Mouse (Mus musculus) gastrocnemius, postnatal 4 days (tissue): ENCODE measurements around the gene Gtf2i. TPM values are rescaled to one million over a fixed set of nuclear protein-coding genes. Genes with fewer than 3 reads are reported as not detected.

Source experiments
- DNase-seq, 2 experiments: peaks; one replicate each; pipeline ENCODE4 v3.0.0; 2021 to 2022; ENCODE audit warnings: low spot score in 2 of 2, mixed read lengths in 2 of 2
- total RNA-seq, 2 experiments: library from RNA; stranded (reverse); gene quantifications; 2 replicates each; pipeline ENCODE4 v1.2.3; 2021

Gene Gtf2i
- total RNA-seq, 2 experiments from 2014 or later: 167 to 182 TPM

- DNase-seq: no peak
Measured at GRCm38 (mm10) chr5:134282603-134283002, 32.0 kb downstream of the Gtf2i start.

GRCm38 (mm10) chr5:134282076-134282475 is 32.5 kb downstream of the Gtf2i start:
- no peak for DNase-seq

- no peak for DNase-seq
Measured at GRCm38 (mm10) chr5:134279371-134279770, 35.2 kb downstream of the Gtf2i start.

GRCm38 (mm10) chr5:134277109-134277508 is 37.5 kb downstream of the Gtf2i start:
- DNase-seq: no peak

- no peak for DNase-seq
Measured at GRCm38 (mm10) chr5:134275556-134275955, 39.0 kb downstream of the Gtf2i start.

- DNase-seq: no peak
Measured at GRCm38 (mm10) chr5:134275021-134275420, 39.5 kb downstream of the Gtf2i start.

- DNase-seq: no peak
Measured at GRCm38 (mm10) chr5:134273761-134274160, 40.8 kb downstream of the Gtf2i start.

- no peak for DNase-seq
Measured at GRCm38 (mm10) chr5:134272761-134273160, 41.8 kb downstream of the Gtf2i start.

GRCm38 (mm10) chr5:134271421-134271820 is 43.1 kb downstream of the Gtf2i start:
- DNase-seq: no peak

GRCm38 (mm10) chr5:134270566-134270965 is 44.0 kb downstream of the Gtf2i start:
- no peak for DNase-seq

GRCm38 (mm10) chr5:134269751-134270150 is 44.8 kb downstream of the Gtf2i start:
- DNase-seq: no peak

- DNase-seq: no peak
Measured at GRCm38 (mm10) chr5:134268751-134269150, 45.8 kb downstream of the Gtf2i start.

GRCm38 (mm10) chr5:134266404-134266803 is 48.2 kb downstream of the Gtf2i start:
- no peak for DNase-seq

GRCm38 (mm10) chr5:134265890-134266289 is 48.7 kb downstream of the Gtf2i start:
- DNase-seq: no peak

GRCm38 (mm10) chr5:134260001-134260636 is 54.4 kb downstream of the Gtf2i start:
- no peak for DNase-seq

GRCm38 (mm10) chr5:134258934-134259333 is 55.6 kb downstream of the Gtf2i start:
- DNase-seq: no peak

- no peak for DNase-seq
Measured at GRCm38 (mm10) chr5:134258395-134258794, 56.2 kb downstream of the Gtf2i start.

GRCm38 (mm10) chr5:134257349-134258031 is 57.1 kb downstream of the Gtf2i start:
- no peak for DNase-seq

GRCm38 (mm10) chr5:134255294-134255693 is 59.3 kb downstream of the Gtf2i start:
- no peak for DNase-seq

GRCm38 (mm10) chr5:134253806-134254205 is 60.8 kb downstream of the Gtf2i start:
- DNase-seq: no peak

GRCm38 (mm10) chr5:134251083-134251482 is 63.5 kb downstream of the Gtf2i start:
- DNase-seq: no peak

- no peak for DNase-seq
Measured at GRCm38 (mm10) chr5:134250601-134251000, 64.0 kb downstream of the Gtf2i start.

- DNase-seq: no peak
Measured at GRCm38 (mm10) chr5:134249245-134249649, 65.3 kb downstream of the Gtf2i start.
